Mouse (Mus musculus): Measurements from ENCODE around the gene Rab3c. TPM values are rescaled to one million over a fixed set of nuclear protein-coding genes. Genes with fewer than 3 reads are reported as not detected.

Rab3c gene
- polyA plus RNA-seq, 1 experiment from 2014 or later: 0.47 TPM

DNA sequence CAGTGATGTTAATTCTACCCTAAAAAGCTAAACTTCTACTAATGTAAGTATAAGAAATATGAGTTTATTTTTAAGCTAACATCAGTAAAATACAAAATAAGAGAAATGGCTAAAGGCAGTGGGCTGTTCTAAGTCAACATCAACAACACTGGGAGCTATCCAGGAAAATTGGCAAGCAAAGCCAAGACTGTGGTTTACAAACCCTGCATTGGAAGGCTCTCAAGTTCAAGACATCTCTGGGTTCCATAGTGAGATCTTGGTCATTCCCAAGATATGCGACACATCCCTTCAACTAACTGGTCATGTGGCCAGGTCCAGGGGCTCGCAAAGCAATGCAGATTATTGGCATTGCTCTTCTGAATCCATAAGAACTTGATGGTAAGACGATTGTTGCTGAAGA, 5.3 kb downstream of the Rab3c start:
- no peak overlapping the region for H3K27ac ChIP-seq (ENCODE audit: low read length)
- no peaks in the 10 kb centered on the region for H3K9me3 ChIP-seq (replicated peaks; ENCODE audit: control insufficient read depth, low read length)
- WGBS: 75% methylated on average over 3 of the region's 3 CpGs
- peaks cover 7% of the 10 kb centered on the region for H3K27me3 ChIP-seq (ENCODE audit: control insufficient read depth, insufficient read depth, low read length)
- no peak overlapping the region for H3K9ac ChIP-seq (ENCODE audit: low read length)
- H3K4me1 ChIP-seq (ENCODE audit: control insufficient read depth, insufficient read depth, low read length): peaks cover under 1% of the 10 kb centered on the region; the same call in 1 of the 2 replicates
- H3K4me2 ChIP-seq (ENCODE audit: low read depth, low read length): no peak overlapping the region
- no peak for ATAC-seq (replicated peaks; ENCODE audit: extremely low read depth, insufficient read depth, low FRiP score)
- no peaks in the 10 kb centered on the region for H3K36me3 ChIP-seq (ENCODE audit: control insufficient read depth, insufficient read depth)
- no peak overlapping the region for H3K4me3 ChIP-seq (ENCODE audit: low read length)

DNA sequence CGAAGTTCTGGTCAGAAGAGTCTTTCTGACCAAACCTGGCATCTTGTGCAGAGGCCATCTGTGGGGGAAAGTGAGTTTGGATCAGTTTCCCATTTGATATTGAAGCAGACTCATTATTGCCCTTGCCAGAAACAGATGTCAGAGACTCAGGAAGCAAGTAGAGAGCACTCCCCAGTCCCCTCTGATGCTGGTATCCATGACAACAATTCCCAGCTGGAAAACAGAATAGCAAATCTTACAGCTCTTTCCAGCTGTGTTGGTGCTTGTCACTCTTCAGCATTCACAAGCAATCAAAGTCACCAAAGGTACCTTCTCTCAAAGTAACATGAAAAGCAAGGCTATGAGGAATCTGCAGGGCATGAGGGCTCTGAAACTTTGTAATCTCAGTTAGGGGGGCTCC, 20.1 kb downstream of the Rab3c start:
- Histone ChIP-seq H3K4me3 (ENCODE audit: low read length) (no peak overlapping the region), H3K4me2 (ENCODE audit: low read depth, low read length) (no peak overlapping the region), H3K36me3 (ENCODE audit: control insufficient read depth, insufficient read depth) (no peaks in the 10 kb centered on the region), H3K9me3 (replicated peaks; ENCODE audit: control insufficient read depth, low read length) (no peaks in the 10 kb centered on the region), H3K27me3 (ENCODE audit: control insufficient read depth, insufficient read depth, low read length) (no peaks in the 10 kb centered on the region), H3K9ac (ENCODE audit: low read length) (no peak overlapping the region), H3K4me1 (ENCODE audit: control insufficient read depth, insufficient read depth, low read length) (no peaks in the 10 kb centered on the region), H3K27ac (ENCODE audit: low read length) (no peak overlapping the region)
- WGBS: 60% methylated on average over 1 of the region's 1 CpGs
- ATAC-seq (replicated peaks; ENCODE audit: extremely low read depth, insufficient read depth, low FRiP score): no peak

DNA sequence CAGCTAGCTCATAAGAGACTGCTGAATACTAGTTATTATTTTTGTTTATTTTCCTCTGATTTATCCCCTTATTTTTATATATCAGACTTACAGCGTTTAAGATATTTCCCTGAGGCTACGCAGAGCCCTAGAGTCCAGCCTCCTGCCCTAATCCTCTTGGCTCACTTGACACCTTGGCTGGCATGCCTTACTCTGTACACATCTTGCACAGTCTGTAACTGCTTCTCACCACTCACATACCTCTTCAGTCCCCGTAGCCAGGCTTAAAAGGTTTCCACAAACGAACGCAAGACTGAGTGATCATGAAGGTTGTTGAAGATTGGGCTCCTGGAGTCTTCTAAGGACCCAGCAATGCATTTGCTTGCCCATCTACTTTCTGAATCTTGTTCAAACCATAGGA, 29.3 kb downstream of the Rab3c start:
- Histone ChIP-seq H3K27me3 (ENCODE audit: control insufficient read depth, insufficient read depth, low read length) (no peaks in the 10 kb centered on the region), H3K36me3 (ENCODE audit: control insufficient read depth, insufficient read depth) (no peaks in the 10 kb centered on the region), H3K27ac (ENCODE audit: low read length) (no peak overlapping the region), H3K9ac (ENCODE audit: low read length) (no peak overlapping the region), H3K4me2 (ENCODE audit: low read depth, low read length) (no peak overlapping the region), H3K4me1 (ENCODE audit: control insufficient read depth, insufficient read depth, low read length) (no peaks in the 10 kb centered on the region), H3K9me3 (replicated peaks; ENCODE audit: control insufficient read depth, low read length) (0 out of 2 replicates have a peak, but pooled peaks cover 2% of the 10 kb centered on the region), H3K4me3 (ENCODE audit: low read length) (no peak overlapping the region)
- WGBS: 64% methylated on average over 5 of the region's 5 CpGs
- ATAC-seq (replicated peaks; ENCODE audit: extremely low read depth, insufficient read depth, low FRiP score): no peak

DNA sequence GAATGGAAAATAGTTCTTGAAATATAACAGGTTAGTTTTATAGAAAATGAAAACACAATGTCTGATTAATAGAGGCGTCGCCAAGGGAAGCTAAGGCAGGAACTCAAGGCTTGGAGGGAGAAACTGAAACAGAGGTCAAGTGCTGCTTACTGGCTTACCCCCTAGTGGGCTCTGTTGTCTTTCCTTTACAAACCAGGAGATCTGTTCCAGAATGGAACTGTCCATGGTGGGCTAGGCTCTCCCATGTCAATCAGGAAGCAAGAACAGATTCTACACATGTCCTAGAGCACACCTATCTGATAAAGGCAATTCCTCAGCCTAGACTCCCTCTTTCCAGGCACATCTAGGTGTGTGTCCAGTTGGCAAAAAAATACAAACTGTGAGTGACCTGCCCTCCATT, 32.3 kb downstream of the Rab3c start:
- Histone ChIP-seq H3K36me3 (ENCODE audit: control insufficient read depth, insufficient read depth) (no peaks in the 10 kb centered on the region), H3K27me3 (ENCODE audit: control insufficient read depth, insufficient read depth, low read length) (no peaks in the 10 kb centered on the region), H3K27ac (ENCODE audit: low read length) (no peak overlapping the region), H3K4me2 (ENCODE audit: low read depth, low read length) (no peak overlapping the region), H3K4me3 (ENCODE audit: low read length) (no peak overlapping the region), H3K9ac (ENCODE audit: low read length) (no peak overlapping the region), H3K4me1 (ENCODE audit: control insufficient read depth, insufficient read depth, low read length) (no peaks in the 10 kb centered on the region), H3K9me3 (replicated peaks; ENCODE audit: control insufficient read depth, low read length) (0 out of 2 replicates have a peak, but pooled peaks cover 2% of the 10 kb centered on the region)
- 68% methylated on average over 2 of the region's 2 CpGs for WGBS
- no peak for ATAC-seq (replicated peaks; ENCODE audit: extremely low read depth, insufficient read depth, low FRiP score)

DNA sequence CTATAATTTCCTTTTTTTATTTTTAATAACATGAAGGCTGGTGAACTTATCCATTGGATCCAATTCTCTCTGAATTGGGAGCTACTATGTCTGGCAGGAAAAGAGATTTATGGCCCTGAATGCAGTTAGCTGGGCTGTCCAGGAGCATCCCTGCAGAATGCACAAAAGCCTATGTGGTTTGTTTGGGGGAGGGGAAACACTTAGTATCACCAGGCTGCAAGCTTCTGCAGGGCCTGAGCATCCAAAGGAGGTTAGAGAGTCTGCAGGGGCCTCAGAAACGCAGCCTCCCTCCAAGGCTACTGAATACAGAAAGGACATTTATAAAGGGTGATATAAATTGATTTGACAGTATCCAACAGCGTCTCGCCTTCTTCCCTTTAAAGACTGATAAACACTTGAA, 41.8 kb downstream of the Rab3c start:
- no peaks in the 10 kb centered on the region for H3K27me3 ChIP-seq (ENCODE audit: control insufficient read depth, insufficient read depth, low read length)
- no peak for ATAC-seq (replicated peaks; ENCODE audit: extremely low read depth, insufficient read depth, low FRiP score)
- H3K4me1 ChIP-seq (ENCODE audit: control insufficient read depth, insufficient read depth, low read length): peaks cover 7% of the 10 kb centered on the region; the same call in 1 of the 2 replicates
- H3K9ac ChIP-seq (ENCODE audit: low read length): no peak overlapping the region
- H3K36me3 ChIP-seq (ENCODE audit: control insufficient read depth, insufficient read depth): no peaks in the 10 kb centered on the region
- WGBS: 59% methylated on average over 3 of the region's 3 CpGs
- H3K4me2 ChIP-seq (ENCODE audit: low read depth, low read length): no peak overlapping the region
- no peak overlapping the region for H3K27ac ChIP-seq (ENCODE audit: low read length)
- no peaks in the 10 kb centered on the region for H3K9me3 ChIP-seq (replicated peaks; ENCODE audit: control insufficient read depth, low read length)
- H3K4me3 ChIP-seq (ENCODE audit: low read length): no peak overlapping the region

DNA sequence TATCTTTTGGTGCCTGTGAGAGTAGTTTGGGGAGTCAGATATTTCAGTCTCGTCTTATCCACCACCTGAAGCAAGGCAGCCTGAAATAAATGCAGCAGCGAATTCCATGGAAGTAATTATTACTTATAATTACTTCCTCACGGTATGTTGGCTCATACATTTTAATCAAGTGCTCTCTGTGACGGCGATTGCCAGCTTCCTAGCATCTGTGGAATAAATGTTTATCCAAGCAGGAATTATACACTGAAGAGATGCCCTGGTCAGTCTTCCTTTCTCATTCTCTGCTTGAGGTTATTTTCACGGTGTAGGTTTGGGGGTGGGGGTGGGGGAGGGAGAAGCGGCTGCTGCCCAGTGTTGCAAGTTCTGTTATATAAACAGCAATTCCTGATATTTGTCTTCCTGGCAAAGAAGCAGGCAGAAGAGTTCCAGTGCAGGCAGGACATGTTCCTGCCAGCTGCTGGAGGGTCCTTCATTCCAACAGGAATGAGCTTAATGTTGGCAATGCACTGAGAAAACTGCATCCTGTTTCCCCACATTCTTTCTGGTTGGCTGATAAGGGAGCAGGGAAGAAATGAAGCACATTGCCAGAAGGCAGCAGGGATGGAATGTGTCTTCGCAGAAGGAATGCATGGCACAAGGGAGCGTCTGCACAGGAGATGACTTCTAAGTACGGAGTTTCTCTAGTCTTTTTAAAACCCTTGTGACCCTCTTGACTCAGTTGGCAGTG, 43.4 kb downstream of the Rab3c start:
- Histone ChIP-seq H3K9me3 (replicated peaks; ENCODE audit: control insufficient read depth, low read length) (no peaks in the 10 kb centered on the region), H3K9ac (ENCODE audit: low read length) (no peak overlapping the region), H3K27me3 (ENCODE audit: control insufficient read depth, insufficient read depth, low read length) (no peaks in the 10 kb centered on the region), H3K4me2 (ENCODE audit: low read depth, low read length) (no peak overlapping the region), H3K4me1 (ENCODE audit: control insufficient read depth, insufficient read depth, low read length) (peaks cover 7% of the 10 kb centered on the region; the same call in 1 of the 2 replicates), H3K36me3 (ENCODE audit: control insufficient read depth, insufficient read depth) (no peaks in the 10 kb centered on the region), H3K27ac (ENCODE audit: low read length) (no peak overlapping the region), H3K4me3 (ENCODE audit: low read length) (no peak overlapping the region)
- WGBS: 26% methylated on average over 10 of the region's 10 CpGs
- ATAC-seq (replicated peaks; ENCODE audit: extremely low read depth, insufficient read depth, low FRiP score): no peak

DNA sequence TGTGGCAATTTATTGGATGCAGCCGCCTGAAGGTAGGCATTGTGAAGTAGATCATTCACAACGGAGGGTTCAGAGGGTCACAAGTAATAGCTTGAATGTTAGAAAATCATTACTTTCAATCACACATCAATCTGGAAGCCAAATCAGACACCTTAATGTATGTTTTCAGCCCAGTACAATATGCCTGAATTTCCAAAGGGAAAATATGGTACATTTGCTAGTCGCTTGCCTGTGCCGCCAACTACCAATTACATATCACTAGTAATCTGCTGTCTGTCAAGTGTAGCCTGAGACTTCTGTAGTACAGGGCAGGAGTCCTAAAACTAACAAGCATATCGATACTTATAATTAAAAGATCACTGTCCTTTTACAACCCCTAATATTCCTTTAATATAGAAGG, 47.4 kb downstream of the Rab3c start:
- Histone ChIP-seq H3K4me2 (ENCODE audit: low read depth, low read length) (no peak overlapping the region), H3K9ac (ENCODE audit: low read length) (no peak overlapping the region), H3K4me1 (ENCODE audit: control insufficient read depth, insufficient read depth, low read length) (peaks cover 7% of the 10 kb centered on the region; the same call in 1 of the 2 replicates), H3K27ac (ENCODE audit: low read length) (no peak overlapping the region), H3K9me3 (replicated peaks; ENCODE audit: control insufficient read depth, low read length) (no peaks in the 10 kb centered on the region), H3K27me3 (ENCODE audit: control insufficient read depth, insufficient read depth, low read length) (no peaks in the 10 kb centered on the region), H3K36me3 (ENCODE audit: control insufficient read depth, insufficient read depth) (no peaks in the 10 kb centered on the region), H3K4me3 (ENCODE audit: low read length) (no peak overlapping the region)
- WGBS: 92% methylated on average over 5 of the region's 5 CpGs
- no peak for ATAC-seq (replicated peaks; ENCODE audit: extremely low read depth, insufficient read depth, low FRiP score)

DNA sequence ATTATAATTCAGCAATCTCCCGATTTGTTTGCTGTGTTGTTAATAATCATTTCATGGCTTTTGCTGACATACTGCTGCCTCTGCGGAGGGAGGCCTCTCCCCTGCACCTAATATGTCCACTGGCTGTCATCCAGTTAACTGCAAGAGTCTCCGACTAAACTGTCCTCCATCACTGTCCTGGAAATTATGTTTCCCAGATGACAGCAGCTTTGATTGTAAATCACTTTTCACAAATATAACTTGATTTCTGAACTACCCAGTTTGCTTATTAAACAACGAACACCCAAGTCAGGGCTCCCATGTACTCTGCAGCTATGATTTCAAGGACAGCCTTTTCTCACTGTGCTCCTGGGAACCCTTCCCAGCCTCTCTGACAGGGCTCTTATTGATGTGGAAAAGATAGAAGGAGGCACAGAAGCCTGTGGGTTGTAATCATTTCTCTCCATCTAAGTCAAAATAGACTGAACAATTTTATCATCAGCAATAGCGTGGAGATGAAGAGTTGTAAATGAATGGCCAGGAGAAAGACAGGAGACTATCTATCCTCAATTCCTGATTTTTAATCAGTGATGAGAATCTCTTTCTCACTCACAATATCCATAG, 49.6 kb downstream of the Rab3c start:
- H3K36me3 ChIP-seq (ENCODE audit: control insufficient read depth, insufficient read depth): no peaks in the 10 kb centered on the region
- H3K4me2 ChIP-seq (ENCODE audit: low read depth, low read length): no peak overlapping the region
- H3K27ac ChIP-seq (ENCODE audit: low read length): no peak overlapping the region
- no peak overlapping the region for H3K9ac ChIP-seq (ENCODE audit: low read length)
- no peak overlapping the region for H3K4me3 ChIP-seq (ENCODE audit: low read length)
- no peak for ATAC-seq (replicated peaks; ENCODE audit: extremely low read depth, insufficient read depth, low FRiP score)
- no peaks in the 10 kb centered on the region for H3K27me3 ChIP-seq (ENCODE audit: control insufficient read depth, insufficient read depth, low read length)
- 76% methylated on average over 5 of the region's 5 CpGs for WGBS
- no peaks in the 10 kb centered on the region for H3K9me3 ChIP-seq (replicated peaks; ENCODE audit: control insufficient read depth, low read length)
- no peaks in the 10 kb centered on the region for H3K4me1 ChIP-seq (ENCODE audit: control insufficient read depth, insufficient read depth, low read length)

DNA sequence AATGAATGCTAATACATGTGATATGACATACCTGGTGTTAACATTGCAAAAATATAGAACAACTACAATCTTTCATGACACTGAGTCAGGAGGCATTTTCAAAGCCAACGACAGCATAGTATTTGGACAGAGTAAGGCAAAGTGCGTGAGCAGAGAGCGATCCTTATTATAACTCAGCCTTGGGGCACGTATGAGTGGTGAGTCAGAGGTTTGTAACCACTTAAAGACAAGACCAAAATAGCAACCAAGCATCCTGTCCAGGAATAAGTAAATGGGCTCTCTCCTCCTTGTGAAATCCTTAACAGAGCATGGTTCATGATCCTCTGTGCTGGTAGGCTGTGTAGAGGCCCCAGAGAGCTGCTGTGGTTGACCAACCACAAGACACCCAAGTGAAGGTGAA, 50.8 kb downstream of the Rab3c start:
- no peak for ATAC-seq (replicated peaks; ENCODE audit: extremely low read depth, insufficient read depth, low FRiP score)
- Histone ChIP-seq H3K36me3 (ENCODE audit: control insufficient read depth, insufficient read depth) (no peaks in the 10 kb centered on the region), H3K9me3 (replicated peaks; ENCODE audit: control insufficient read depth, low read length) (no peaks in the 10 kb centered on the region), H3K4me3 (ENCODE audit: low read length) (no peak overlapping the region), H3K27me3 (ENCODE audit: control insufficient read depth, insufficient read depth, low read length) (no peaks in the 10 kb centered on the region), H3K4me1 (ENCODE audit: control insufficient read depth, insufficient read depth, low read length) (no peaks in the 10 kb centered on the region), H3K4me2 (ENCODE audit: low read depth, low read length) (no peak overlapping the region), H3K27ac (ENCODE audit: low read length) (no peak overlapping the region), H3K9ac (ENCODE audit: low read length) (no peak overlapping the region)
- WGBS: 35% methylated on average over 4 of the region's 4 CpGs

All from heart, embryonic 16.5 days (tissue).